Mouse (Mus musculus): ENCODE data around the gene Insig2.

DNA sequence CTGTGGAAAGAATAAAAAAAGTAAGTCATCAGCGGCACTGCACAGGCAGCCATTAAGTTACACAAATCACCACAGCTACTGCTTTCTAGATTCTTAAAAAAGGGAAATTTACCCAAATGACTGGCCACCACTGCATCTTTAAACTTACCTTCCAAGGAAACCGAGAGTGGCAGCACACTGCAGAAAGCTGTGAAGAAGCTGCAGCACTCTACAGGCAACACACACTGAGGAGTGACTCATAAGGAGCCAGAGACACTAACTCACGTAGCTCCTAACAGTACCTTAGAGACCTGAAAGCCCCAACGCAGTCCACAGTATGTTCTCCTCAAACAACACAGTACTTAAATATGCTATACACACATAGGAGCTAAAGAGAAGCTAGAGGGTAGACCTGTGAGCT is 20.1 kb downstream of the Insig2 start:
- TF ChIP-seq CTCF (IDR thresholded peaks at IDR 0.05; ENCODE audit: borderline replicate concordance, extremely low read depth, insufficient read depth, insufficient read length) = no peak
- TF ChIP-seq POLR2A (IDR thresholded peaks at IDR 0.05; ENCODE audit: borderline replicate concordance, extremely low read depth, insufficient read depth, insufficient read length, poor library complexity, severe bottlenecking) = no peak
